Mouse (Mus musculus) mesoderm, embryonic 11.5 days (tissue): ENCODE measurements at regions not wholly inside any gene's neighbourhood (a gene's known extent, or its start where the extent isn't known, plus 50 kb on each side); places are given as distances from the start of the nearest gene placed in this dataset.
A peak's percentile ranks its signal among the peaks of the same experiment; 100 is the strongest.

ENCODE experiments used
- DNase-seq: peaks from one replicate; pipeline ENCODE4 v3.0.0-alpha.2; 2012; ENCODE audit warnings: low read depth, low spot score

DNA sequence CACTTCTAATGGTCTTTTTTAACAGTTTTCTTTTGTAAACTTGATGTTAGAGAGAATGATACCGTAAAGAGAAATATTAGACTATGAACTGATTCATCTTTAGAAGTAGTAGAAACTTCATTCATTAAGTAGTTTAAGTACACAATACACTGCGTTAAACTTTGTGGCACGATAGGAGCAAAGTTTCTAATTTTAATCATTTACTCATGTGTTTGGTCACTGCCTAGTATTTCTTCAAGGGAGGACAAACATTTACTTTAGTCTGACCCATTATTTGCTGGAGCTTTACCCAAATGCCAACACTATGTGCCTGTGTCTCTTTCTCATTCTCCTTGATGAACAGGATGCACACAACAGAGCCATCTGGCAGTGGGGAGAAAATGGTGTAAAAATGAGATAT is 200.6 kb downstream of the Chm start:
- no peak for DNase-seq

GRCm38 (mm10) chrX:112984073-112984472 is 201.2 kb downstream of the Chm start:
- DNase-seq = no peak

- DNase-seq = peak; percentile 31
Observed at GRCm38 (mm10) chrX:112978583-112978982, 206.7 kb downstream of the Chm start.

DNA sequence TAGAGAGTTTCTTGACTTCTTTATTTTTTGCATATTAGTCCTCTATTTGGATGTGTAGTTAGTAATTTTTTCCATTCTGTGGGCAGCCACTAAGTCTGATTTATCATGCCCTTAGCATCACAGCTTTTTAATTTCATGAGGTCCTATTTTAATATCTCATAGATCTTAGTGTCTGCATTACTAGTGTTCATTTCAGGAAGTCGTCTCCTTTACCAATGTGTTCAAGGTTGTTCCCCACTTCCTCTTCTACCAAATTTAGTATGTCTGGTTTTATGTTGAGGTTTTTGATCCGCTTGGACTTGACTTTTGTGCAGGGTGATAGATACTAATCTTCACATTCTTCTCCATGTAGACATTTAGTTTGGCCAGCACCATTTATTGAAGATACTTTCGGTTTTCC is 221.2 kb downstream of the Chm start:
- no peak for DNase-seq

DNA sequence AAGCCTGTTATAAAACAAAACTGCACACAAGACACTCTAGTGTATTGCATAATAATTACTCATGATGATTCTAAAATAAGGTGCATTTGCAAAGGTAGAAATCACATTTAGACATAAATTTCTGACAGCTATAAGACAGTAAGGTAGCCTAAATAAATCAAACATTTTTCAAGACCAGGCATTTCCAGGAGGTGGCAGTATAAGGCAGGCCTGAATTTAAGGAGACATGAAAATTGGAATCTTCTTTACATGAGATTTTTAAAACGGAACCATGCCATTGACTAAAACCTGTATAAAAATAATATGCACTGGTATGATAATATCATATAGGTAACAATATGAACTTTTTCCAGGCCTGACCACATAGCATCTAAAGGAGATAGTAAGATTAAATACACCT is 235.5 kb downstream of the Chm start:
- DNase-seq = peak; percentile 17

DNA sequence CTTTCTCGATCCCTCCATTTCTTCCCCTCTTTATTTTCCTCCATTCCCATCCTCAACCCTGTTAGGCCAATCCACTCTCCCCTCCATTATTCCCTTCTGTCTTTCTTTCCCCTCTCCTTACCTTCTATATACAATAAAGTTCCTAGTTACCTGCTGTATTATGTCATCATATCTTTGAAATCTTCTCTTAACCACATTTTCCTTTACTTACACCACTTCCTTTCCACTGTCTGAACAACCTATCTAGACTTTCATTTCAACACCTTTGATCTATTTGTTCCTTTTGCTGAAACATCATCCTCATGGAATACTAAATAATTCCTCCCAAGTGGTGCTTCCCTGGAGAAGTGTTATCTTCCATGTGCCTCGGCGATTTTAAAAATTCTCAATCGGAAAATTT is 237.8 kb downstream of the Chm start:
- DNase-seq = no peak

- no peak for DNase-seq
Observed at GRCm38 (mm10) chrX:112925542-112926182, 227.2 kb upstream of the Pof1b start.

GRCm38 (mm10) chrX:112903631-112904410 is 205.4 kb upstream of the Pof1b start:
- DNase-seq = peak; percentile 1

DNA sequence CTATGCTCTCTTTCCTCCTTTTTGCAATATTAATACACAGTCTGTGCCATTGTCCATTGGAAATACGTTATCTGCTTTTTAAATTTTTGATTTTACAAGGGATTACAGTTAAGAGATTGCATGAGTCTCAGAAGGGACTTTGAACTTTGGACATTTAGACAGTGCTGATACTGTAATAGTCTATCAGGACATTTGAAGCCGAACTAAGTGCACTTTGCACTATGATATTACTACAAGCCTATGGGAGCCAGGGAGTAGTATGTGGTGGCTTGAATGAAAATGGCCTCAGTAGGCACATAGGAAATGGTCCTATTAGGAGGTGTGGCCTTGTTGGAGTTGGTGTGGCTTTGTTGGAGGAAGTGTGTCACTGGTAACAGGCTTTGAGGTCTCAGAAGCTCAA is 188.1 kb upstream of the Pof1b start:
- no peak for DNase-seq
